Mouse (Mus musculus): ENCODE measurements at regions not wholly inside any gene's neighbourhood (a gene's known extent, or its start where the extent isn't known, plus 50 kb on each side); places are given as distances from the start of the nearest gene placed in this dataset.

- peak; percentile 44 for DNase-seq
Observed at GRCm38 (mm10) chr3:25240196-25240595, 96.1 kb upstream of the Naaladl2 start.

GRCm38 (mm10) chr3:25220601-25221000 is 76.5 kb upstream of the Naaladl2 start:
- no peak for DNase-seq

- peak; percentile 97 for DNase-seq
Observed at GRCm38 (mm10) chr3:25208041-25208685, 64.1 kb upstream of the Naaladl2 start.

Measured in cerebellum, adult 11-12 months (tissue).